Mouse (Mus musculus) heart, embryonic 10.5 days (tissue): ENCODE results near the gene Rragd. TPM values are rescaled to one million over a fixed set of nuclear protein-coding genes. Genes with fewer than 3 reads are reported as not detected.

ENCODE experiments used
- DNase-seq: peaks from one replicate; pipeline ENCODE4 v3.0.0-alpha.2; 2017; ENCODE audit warnings: low spot score
- H3K27ac ChIP-seq: fragments of 300-500 bp; sonication (generic); 2 replicates; pipeline ENCODE4 v1.5.1; 2016; ENCODE audit warnings: mild to moderate bottlenecking
- H3K27me3 ChIP-seq: fragments of 300-500 bp; sonication (generic); 2 replicates; pipeline ENCODE4 v1.6.1; 2016; ENCODE audit warnings: mild to moderate bottlenecking; ENCODE audit not compliant: poor library complexity, insufficient read depth, severe bottlenecking
- H3K36me3 ChIP-seq: fragments of 300-500 bp; sonication (generic); 2 replicates; pipeline ENCODE4 v1.6.1; 2016; ENCODE audit warnings: mild to moderate bottlenecking, moderate library complexity
- H3K4me1 ChIP-seq: fragments of 300-500 bp; sonication (generic); 2 replicates; pipeline ENCODE4 v1.6.1; 2016; ENCODE audit warnings: mild to moderate bottlenecking
- H3K4me3 ChIP-seq: fragments of 300-500 bp; sonication (generic); 2 replicates; pipeline ENCODE4 v1.5.1; 2016; ENCODE audit warnings: mild to moderate bottlenecking, moderate library complexity
- H3K9me3 ChIP-seq: fragments of 300-500 bp; sonication (generic); 2 replicates; pipeline ENCODE4 v1.6.1; 2016; ENCODE audit warnings: mild to moderate bottlenecking, moderate library complexity
- WGBS: fragments of 180-500 bp; shearing (Covaris S2); methylation state at CpG from one replicate; pipeline ENCODE4 v1.1.7; 2016; 5-methylcytosine and 5-hydroxymethylcytosine counted together
- polyA plus RNA-seq: library from polyadenylated mRNA; unstranded; fragments of >200 nt; fragmentation: Nextera tagmentation; extraction: Ambion mirVana; gene quantifications from 2 replicates; pipeline ENCODE4 v1.2.1, GENCODE M21; 2016

Gene Rragd
- polyA plus RNA-seq, 1 experiment from 2014 or later, result 39.2 TPM

GRCm38 (mm10) chr4:33062981-33063380 lies 80.1 kb downstream of the Rragd start, which contains the start of gene Gabrr2:
Gabrr2 (plus strand) TSS chr4:33062999.
- Histone ChIP-seq H3K27ac (no peak within 1 kb of the TSS), H3K36me3 (no peaks in the 10 kb centered on the region), H3K9me3 (no peaks in the 10 kb centered on the region), H3K27me3 (no peaks in the 10 kb centered on the region), H3K4me1 (peaks cover 21% of the 10 kb centered on the region), H3K4me3 (no peak within 1 kb of the TSS)
- whole genome bisulfite sequencing, result 82% methylated on average over 4 of the region's 4 CpGs
- no peak for DNase-seq

DNA sequence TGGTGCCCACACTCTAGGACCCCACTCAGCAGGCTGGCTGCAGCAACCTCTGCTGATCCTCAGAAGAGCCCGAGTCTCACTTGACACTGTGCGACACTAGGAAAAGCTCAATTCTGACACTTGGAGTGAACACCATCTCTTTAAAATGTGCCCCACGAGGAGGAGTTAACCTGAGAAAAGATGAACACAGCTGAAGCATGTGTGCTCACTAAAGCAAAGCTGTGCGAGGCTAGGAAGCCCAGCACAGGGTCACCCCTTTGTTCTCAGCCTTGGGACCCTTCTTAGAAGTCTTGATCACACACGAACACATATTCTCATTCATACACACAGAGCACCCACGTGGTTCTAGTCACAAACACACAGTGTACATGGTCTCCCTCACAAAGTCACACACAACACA lies 82.1 kb downstream of the Rragd start:
- 79% methylated on average over 6 of the region's 6 CpGs for WGBS
- DNase-seq, result peak; percentile 71
- Histone ChIP-seq H3K4me3 (no peak overlapping the region), H3K27ac (no peak overlapping the region), H3K36me3 (no peaks in the 10 kb centered on the region), H3K27me3 (no peaks in the 10 kb centered on the region), H3K4me1 (peaks cover 19% of the 10 kb centered on the region), H3K9me3 (no peaks in the 10 kb centered on the region)

GRCm38 (mm10) chr4:33066223-33066960 lies 83.6 kb downstream of the Rragd start:
- Histone ChIP-seq H3K36me3 (no peaks in the 10 kb centered on the region), H3K9me3 (no peaks in the 10 kb centered on the region), H3K27ac (peak overlapping the region; percentile 42), H3K27me3 (no peaks in the 10 kb centered on the region), H3K4me1 (peaks cover 15% of the 10 kb centered on the region), H3K4me3 (peak overlapping the region; percentile 44)
- DNase-seq, result peak; percentile 76
- WGBS, result 21% methylated on average over 14 of the region's 14 CpGs

GRCm38 (mm10) chr4:33067331-33067730 lies 84.5 kb downstream of the Rragd start:
- Histone ChIP-seq H3K9me3 (no peaks in the 10 kb centered on the region), H3K4me3 (no peak overlapping the region), H3K27ac (no peak overlapping the region), H3K36me3 (no peaks in the 10 kb centered on the region), H3K27me3 (no peaks in the 10 kb centered on the region), H3K4me1 (peaks cover 15% of the 10 kb centered on the region)
- peak; percentile 63 for DNase-seq
- WGBS, result 79% methylated on average over 3 of the region's 3 CpGs

GRCm38 (mm10) chr4:33067826-33068225 lies 85.0 kb downstream of the Rragd start:
- Histone ChIP-seq H3K27ac (no peak overlapping the region), H3K9me3 (no peaks in the 10 kb centered on the region), H3K27me3 (no peaks in the 10 kb centered on the region), H3K4me3 (no peak overlapping the region), H3K36me3 (no peaks in the 10 kb centered on the region), H3K4me1 (peaks cover 20% of the 10 kb centered on the region)
- peak; percentile 41 for DNase-seq
- WGBS, result 79% methylated on average over 6 of the region's 6 CpGs

DNA sequence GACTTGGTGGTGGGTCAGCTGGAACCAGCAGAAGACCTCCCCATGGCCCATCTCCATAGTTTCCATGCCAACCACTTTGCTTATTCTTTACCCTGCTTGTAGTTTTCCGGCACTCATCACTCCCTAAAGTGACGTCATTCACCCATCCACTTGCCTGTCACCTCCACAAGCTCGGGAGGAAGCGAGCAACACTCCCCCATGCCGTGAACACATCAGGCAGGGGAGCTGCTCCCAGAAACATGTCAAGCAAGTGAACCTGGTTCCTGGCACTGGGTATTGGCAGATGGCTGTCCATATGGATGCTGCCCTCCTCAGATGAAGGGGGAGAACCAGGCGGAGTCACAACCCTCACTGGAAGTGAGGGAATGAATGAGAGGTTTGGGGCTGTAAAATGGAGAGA lies 86.1 kb downstream of the Rragd start:
- WGBS, result 56% methylated on average over 6 of the region's 6 CpGs
- Histone ChIP-seq H3K27ac (no peak overlapping the region), H3K4me3 (no peak overlapping the region), H3K9me3 (no peaks in the 10 kb centered on the region), H3K4me1 (peaks cover 24% of the 10 kb centered on the region), H3K27me3 (no peaks in the 10 kb centered on the region), H3K36me3 (no peaks in the 10 kb centered on the region)
- peak; percentile 72 for DNase-seq

DNA sequence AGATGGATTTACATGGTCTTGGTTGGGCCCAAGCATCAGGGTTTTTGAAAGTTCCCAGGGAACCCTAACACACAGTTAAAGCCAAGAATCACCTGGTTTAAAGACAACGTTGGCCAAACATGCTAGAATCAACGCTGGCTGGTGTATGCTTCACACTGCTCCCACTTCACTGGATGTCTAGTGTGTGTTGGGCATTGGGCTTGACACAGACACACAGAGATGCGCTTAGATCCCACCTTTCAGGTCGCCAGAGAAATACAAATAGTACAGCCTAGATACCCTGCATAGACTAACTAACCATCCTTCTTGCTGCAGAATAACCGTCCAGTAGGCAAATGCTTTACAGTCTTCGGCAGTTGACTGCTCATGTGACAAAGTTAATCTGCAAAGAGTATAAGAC lies 87.5 kb downstream of the Rragd start:
- H3K27ac ChIP-seq, result no peak overlapping the region
- H3K4me1 ChIP-seq, result peaks cover 24% of the 10 kb centered on the region
- DNase-seq, result peak; percentile 66
- H3K9me3 ChIP-seq, result no peaks in the 10 kb centered on the region
- no peaks in the 10 kb centered on the region for H3K36me3 ChIP-seq
- 88% methylated on average over 6 of the region's 6 CpGs for WGBS
- no peak overlapping the region for H3K4me3 ChIP-seq
- no peaks in the 10 kb centered on the region for H3K27me3 ChIP-seq

GRCm38 (mm10) chr4:33071337-33071736 lies 88.5 kb downstream of the Rragd start:
- 77% methylated on average over 6 of the region's 6 CpGs for WGBS
- Histone ChIP-seq H3K9me3 (no peaks in the 10 kb centered on the region), H3K36me3 (no peaks in the 10 kb centered on the region), H3K4me3 (no peak overlapping the region), H3K27me3 (no peaks in the 10 kb centered on the region), H3K27ac (no peak overlapping the region), H3K4me1 (peaks cover 14% of the 10 kb centered on the region)
- no peak for DNase-seq

Other genes with a start within 250 kb of the Rragd start
- gene Lyrm2, start 182.8 kb upstream of the Rragd start, polyA plus RNA-seq, result 109 and 118 TPM in 2 replicates
- gene Ankrd6, start 32.2 kb upstream of the Rragd start, polyA plus RNA-seq, result 8.3 and 8.4 TPM in 2 replicates
- gene Ube2j1, start 48.4 kb downstream of the Rragd start, polyA plus RNA-seq, result 39.0 and 42.7 TPM in 2 replicates
- gene Gabrr2, start 80.0 kb downstream of the Rragd start, polyA plus RNA-seq, result 0.21 and 0.62 TPM in 2 replicates
- gene Gabrr1, start 149.5 kb downstream of the Rragd start, polyA plus RNA-seq, result 0.08 and 0.10 TPM in 2 replicates
- 1.5 and 1.6 TPM in 2 replicates for gene Pm20d2, start 206.7 kb downstream of the Rragd start, polyA plus RNA-seq
- gene Srsf12, start 226.0 kb downstream of the Rragd start, polyA plus RNA-seq, result 1.5 and 1.9 TPM in 2 replicates